Mouse (Mus musculus) adipocyte (in vitro differentiated cells): ENCODE results near the gene Tle2.

Experiments
- DNase-seq: peaks from one replicate; pipeline ENCODE4 v3.0.0-alpha.2; 2016; ENCODE audit warnings: low spot score

Gene Tle2

DNA sequence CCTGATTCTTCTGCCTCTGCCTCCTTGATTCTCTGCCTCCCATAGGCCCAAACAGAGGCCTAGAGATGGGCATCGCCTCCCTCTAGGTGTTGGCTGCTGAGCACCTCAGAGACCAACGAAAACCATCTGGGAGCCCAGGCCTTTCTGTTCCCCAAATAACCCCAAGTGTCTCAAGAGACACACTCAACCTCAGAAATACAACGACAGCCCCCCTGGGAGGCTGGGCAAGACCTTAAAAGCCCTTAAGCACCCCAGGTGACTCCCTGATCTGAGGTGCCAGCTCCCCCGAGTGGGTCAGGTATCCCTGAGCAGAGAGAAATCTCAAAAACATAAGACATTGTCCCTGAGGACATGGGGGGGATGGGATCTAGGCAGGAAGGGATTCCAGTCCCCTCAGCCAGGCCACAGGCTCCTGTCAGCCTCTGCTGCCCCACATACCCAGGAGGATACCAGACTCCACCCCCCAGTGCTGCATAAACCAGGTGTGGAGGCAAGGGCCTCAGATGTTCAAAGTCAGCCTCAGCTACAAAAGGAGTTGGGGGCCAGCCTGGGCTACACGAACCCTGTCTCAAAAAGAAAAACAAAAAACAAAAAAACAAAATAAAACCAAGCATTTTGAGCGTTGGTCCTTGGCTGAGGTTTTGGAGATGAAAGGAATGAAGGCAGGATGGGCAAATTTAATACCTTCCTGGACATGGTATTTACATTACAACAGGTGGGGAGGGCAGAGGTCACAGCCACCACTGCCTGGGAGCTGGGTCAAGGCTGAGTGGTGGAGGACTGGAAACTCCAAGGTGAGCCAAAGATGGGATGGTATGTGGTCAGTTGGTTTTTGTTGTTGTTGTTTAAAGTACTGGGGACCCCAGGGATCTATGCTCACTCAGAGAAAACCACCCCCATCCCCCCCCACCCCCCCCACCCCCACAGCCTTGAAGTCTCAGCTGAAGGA is 20.3 kb upstream of the Tle2 start:
- no peak for DNase-seq

DNA sequence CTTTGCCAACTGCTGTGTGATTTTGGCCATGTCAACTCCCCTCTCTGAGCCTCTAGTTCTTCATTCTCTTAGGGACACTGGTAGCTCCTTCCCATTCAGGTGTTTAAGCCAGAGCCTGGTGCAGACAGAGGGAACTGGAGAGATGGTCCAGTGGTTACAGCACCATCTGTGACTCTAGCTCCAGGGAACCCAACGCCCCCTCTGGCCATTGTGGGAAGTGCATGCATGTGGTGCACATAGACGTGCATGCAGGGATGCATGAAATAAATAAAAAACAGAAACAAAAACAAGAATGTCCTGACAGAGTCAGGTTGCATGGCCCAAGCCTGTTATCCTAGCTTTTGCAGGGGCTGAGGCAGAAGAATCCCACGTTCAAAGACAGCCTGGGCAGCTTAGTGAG is 18.1 kb upstream of the Tle2 start:
- DNase-seq: no peak

DNA sequence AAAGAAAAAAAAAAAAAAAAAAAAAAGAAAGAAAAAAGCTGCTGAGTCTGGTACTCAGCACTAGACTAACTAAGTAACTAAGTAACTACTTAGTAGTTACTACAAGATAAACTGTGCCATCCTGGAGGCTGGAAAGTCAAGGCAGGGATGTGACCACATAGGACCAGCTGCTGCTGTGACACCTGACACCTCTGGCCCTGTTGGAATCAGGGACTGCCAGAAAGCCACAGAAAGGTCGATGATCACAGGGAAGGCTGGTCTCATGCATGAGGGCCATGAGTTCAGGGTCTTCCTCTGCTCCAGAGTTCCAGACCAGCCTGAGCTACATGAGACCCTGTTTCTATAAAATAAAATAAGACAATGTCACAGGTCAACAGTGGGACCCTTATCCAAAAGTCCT is 16.9 kb upstream of the Tle2 start:
- no peak for DNase-seq

DNA sequence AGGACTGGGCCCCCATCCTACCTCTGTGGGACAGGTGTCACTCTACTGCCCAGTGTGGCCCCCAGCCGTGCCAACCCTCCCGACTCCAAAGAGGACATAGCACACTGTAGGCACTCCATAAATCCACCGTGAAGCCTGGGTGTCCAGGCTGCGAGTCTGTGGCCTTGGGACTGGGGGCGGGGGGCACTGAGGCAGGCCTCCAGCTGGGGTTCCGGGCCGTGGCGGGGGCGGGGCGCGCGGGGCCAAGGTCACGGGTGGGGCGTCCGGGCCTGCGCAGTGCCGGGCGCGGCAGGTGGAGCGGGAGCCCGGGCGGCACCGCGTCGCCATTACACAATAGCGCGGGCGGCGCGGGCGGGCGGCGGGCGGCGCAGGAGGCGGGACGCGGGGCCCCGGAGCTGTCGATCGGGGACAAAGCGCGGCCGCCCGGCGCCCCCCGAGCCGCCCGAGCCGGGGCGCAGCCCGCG is 15.2 kb upstream of the Tle2 start, which contains the start of gene Aes:
Aes (plus strand) TSS at position 326 of the 464 bp plus-strand sequence.
- DNase-seq: peak; percentile 36

DNA sequence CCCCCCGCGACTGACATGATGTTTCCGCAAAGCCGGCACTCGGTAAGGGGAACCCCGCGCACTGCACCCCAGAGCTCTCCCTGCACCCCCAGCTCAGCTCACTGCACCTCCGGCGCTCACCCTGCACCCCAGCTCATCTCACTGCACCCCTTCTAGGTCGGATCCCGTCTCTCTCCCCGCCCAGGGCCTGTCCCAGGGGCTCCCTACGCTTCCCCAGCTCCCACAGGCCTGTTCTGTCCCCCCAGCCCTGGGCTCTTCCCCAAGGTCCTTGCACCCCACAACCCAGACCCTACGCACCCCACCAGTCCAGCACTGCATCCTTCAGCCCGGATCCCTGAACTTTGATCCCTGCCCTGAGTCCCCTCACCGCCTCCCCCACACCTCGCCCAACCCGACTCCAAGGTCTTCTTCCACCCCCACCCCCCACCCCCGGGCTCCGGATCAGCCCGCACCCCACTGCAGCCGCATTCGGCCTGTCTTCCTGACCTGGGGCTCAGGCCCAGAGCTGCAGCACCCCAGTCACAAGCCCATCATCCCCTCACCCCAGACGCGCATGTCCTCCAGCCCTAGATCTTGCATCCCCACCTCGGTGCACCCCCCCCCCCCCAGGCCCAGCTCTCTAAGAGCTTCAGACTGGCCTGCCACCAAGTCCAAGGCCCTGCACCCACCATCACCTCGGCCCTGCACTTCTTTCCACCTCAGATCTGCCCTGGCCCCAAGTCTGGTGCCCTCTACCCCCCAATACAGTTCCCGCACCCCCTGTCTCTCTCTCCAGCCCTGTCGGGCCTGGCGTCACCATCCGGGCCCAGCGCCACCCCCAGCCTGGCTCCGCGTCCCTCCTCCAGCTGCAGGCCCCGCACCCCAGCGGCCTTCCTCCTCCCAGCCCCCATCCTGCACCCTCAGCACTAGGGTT is 14.5 kb upstream of the Tle2 start:
- peak; percentile 33 for DNase-seq

DNA sequence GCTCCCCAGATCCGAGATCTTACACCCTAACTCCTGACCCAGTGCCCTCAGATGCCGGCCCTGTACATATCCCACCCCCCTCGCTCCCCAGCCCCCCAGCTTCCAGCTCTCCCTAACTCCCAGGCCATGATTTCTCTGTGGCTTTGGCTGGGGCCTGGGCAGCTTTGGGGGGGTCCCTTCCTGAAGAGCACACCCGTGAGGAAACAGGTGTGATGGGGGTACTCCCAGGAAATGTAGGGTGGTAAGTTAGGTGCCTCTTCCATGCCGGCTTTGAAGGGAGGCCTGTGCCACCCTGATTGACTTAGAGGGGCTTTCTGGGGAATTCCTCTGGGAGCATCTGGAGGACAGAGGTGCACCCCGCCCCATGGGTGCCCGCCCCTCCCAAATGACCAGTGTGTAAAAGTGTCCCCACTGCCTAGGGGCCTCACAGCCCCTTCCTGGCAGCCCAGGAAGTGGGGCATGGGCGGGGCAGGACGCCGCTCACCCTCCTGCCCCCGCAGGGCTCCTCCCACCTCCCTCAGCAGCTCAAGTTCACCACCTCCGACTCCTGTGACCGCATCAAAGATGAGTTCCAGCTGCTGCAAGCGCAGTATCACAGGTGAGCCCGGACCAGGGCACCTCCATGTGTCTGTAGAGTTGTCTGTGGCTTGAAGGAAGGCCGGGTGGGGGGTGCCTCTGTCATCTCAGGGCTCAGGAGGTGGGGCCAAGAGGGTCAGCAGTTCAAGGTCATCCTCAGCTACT is 13.5 kb upstream of the Tle2 start:
- no peak for DNase-seq

DNA sequence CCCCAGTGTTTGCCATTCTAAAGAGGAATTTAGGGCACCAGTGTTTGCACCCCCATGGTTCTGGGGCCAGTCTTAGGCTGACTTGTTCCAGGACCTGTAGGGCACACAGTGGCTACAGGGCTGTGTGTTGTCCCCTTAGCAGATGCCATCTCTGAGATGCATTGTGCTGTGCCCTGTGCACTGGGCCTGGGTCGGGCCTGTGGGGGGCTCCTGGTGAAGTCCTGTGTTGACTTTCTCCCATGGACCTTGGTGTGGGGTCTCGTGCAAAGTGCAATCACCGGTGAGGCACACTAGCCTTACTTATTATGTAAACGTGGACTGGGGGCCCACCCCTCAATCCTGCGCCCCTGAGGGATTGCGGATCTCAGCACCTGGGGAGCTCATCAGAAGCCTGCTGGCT is 11.9 kb upstream of the Tle2 start:
- no peak for DNase-seq

DNA sequence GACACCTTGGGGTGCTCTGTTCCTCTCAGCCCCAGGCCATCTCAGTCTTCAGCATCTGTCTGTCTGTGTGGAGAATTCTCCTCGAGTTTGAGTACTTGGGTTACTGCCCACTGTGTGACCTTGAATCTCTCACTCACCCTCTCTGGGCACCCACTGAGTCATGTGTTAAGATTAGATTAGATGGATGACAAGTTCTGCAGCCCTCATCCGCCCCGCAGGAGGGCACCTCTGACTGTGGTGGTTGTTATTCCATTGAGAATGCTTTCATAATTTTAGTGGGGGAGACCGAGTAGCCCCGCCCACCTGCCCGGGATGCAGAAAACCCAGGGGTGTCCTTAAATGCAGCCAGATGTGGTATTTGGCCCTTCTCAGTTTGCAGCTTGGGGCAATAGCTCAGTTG is 10.9 kb upstream of the Tle2 start:
- DNase-seq: no peak

DNA sequence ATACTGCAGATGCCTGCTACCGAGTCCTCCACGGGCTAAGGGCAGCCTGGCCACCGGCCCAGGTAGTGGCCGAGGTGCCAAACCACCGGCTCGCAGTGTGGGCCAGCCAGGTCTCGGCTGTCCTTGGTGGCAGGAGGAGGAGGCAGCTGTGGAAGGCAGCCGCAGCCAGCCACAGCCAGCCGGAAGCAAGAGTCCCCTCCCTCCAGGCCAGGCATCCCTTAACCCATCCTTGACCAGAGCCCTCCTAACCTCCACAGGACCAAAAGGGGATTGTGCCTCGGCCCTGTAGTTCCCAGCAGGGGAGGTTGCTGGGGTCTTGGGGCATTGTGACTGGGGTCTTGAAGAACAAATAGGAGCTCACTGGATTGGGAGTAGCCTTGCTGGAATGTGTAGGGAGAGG is 10.1 kb upstream of the Tle2 start:
- DNase-seq: no peak

DNA sequence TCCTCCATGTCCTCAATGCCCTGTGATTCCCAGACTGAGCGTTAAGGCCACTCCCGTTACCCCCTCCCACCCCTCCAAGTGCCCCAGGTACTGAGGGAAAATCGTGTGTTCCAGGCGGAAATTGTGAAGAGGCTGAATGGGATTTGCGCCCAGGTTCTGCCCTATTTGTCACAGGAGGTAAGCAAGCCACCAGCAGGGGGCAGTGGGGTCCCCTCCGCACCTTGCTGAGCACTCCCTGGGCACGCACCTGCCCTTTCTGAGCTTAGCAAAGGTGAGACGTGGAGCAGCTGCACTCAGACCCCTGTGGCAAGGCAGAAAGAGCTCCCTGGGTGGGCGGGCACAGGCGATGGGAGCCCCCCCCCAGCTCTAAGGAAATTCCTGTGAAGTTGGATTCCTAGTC is 9.6 kb upstream of the Tle2 start:
- DNase-seq: no peak

DNA sequence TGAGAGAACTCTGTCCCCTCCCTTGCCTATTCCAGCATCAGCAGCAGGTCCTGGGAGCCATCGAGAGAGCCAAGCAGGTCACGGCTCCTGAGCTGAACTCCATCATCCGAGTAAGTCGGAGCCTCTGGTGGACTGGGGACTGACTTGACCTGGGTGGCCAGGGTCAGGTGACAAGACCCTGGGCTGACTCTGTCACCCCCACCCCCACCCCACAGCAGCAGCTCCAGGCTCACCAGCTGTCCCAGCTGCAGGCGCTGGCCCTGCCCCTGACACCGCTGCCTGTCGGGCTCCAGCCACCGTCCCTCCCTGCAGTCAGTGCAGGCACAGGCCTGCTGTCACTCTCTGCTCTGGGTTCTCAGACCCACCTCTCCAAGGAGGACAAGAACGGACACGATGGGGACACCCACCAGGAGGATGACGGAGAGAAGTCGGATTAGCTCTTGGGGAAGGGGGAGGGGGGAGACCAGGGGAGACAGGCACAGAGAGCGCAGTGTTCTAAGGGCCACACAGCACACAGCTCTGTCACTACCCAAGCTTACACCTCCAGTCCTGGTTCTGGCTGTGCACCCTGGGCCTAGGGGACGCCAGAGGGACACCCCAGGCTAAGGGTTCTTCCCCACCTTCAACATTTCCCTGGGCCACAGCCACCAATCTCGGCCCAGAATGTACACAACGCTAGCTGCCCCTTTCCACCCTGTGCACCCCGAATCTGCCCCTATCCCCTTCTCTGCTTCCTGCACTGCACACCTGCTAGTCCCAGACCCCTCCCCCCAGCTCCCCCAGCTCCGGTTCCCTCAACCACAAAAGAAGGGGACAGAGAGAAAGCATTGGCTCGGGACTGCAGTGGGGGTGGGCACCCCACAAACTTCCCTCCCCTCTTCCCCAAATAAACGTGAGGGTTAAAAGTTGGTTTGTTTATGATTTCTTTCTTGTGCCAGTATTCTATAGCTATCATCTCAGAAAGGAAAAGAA is 8.8 kb upstream of the Tle2 start:
- DNase-seq: no peak

DNA sequence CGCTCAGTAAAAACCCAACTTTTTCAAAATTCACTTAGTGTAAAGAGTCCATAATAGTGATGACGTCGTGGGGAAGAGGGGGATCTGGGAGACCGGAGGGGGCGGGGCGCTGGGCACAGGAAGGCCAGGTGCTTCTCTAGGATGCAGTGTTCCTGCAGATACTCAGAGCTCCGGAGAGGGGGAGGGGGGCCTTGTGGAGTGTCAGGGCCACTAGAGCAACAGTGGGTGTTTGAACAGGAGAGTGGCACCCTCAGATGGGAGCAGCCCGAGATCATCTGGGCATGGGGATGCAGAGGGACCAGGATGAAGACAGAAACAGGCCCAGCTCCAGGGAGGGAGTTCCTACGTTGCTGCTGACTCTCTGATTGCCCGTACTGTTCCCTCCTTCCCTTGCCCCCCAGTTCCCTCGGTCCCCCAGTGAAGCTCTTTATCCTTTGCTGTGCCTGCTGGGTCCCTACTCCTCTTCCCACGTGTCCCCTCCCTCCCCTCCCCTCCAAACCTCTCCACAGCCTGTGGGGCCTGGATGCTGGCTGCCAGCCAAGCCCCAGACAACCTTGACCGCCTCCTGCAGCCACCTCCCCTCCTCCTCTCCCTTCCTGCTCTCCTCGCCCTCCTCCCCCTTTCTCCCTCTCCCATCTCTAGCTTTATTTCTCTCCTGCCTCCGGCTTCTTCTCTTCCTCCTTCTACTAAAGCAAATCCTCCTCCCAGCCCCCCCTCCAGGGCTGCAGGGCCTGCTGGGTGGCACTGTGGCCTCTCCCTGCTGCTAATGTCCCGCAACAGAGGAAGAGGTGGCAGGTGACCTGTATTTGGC is 5.8 kb upstream of the Tle2 start:
- no peak for DNase-seq

DNA sequence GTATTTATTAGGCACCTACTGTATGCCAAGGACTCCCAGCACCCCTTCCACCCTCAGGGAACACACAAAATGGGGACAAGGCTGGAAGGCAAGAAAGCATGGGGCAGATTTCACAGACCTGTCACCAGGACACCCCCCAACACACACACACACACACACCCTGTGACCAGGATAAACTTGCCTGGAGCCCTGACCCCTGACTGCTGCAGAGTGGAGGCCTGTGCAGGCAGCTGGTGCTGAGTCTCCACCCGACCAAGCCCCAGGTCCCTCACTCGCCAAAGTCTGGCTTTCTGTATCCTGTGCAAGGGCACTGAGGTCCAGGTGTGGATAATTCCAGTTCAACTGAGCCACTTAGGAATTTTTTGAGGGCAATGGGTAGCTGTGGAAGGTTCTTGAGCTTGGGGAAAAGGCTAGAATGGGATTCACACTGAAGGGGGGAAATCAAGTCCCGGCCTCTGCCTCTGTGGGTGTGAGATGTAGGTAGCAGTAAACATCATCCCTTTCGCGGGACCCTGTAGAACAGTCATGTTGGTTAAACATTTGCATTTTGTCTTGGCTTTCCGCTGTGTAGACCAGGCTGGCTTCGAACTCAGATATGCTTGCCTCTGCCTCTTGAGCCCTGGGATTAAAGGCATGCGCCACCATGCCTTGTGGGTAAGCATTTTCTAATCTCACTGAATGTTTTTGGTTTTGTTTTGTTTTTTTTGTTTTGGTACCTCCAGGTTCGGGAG is 4.7 kb upstream of the Tle2 start:
- no peak for DNase-seq

DNA sequence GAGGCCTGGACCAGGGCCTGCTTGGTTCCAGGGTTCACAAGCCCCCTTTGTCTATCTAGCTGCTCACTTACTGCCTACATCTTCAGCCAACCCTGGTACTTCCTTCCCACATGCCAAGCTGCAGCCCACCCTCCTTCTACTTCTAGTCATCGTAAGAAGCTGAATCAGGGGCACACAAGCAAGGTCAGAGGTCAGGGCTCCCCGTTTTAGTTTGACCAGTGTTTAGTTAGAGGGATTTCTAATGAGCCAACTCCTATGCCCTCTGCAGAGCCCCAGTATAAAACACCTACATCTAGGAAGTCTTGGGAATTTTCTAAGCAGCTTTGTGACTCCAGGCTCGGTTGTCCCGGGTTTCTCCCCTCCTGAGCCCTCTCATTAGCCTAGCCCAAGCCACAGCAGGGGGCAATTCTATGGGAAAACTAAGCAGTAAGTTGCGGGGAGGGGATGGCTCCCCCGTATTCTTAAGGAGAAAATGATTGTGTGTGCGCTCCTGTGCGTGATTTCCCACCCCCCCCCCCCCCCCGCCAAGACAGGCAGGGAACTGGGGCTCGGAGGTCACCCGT is 4.0 kb upstream of the Tle2 start:
- no peak for DNase-seq

DNA sequence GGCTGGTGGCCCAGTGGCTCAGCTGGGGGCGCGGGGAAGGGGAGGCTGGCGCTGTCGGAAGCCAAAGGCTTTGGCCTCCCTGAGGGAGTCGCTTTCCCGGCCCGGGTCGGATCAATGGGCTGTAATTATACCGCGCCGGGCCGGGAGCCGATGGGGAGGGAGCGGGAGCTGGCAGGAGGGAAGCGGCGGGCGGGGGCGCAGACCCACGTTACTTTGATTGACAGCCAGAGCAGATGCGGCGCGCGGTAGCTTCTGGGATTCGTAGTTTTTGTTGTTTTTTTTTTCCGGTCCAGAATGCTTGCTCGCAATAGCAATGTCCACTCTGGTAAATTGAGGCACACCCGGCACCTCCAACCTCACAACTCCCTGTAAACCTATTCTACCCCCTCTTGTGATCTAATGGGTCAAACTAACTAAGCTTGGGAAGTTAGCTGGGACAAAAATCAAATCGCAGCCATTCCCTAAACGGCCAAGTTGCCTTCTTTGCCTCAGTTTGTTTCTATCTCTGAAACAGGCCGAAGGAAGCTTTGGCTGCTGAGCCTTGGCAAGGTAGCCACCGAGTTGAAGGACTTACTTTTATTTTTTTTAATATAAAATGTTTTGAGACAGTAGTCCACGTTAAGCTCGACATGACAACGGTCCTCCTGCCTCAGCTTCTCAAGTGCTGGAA is 3.4 kb upstream of the Tle2 start:
- DNase-seq: peak; percentile 89

DNA sequence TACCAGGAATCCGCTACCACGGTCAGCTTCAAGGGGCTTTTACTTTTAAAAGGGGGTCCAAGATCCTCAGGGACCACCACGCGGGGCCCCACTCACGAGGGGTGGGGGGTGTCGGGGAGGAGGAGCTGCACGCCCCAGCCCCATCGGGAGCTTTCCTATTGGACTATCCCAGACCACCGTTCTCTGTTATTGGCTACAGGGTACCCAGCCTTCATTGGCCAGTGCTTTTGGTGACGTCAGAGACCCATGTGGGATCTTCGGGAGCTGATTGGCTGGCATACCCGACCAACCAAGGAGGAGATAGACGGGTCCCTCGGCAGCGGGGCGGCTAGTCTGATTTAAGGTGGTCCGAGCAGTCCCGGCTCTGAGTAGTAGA is 2.9 kb upstream of the Tle2 start:
- DNase-seq: peak; percentile 94

DNA sequence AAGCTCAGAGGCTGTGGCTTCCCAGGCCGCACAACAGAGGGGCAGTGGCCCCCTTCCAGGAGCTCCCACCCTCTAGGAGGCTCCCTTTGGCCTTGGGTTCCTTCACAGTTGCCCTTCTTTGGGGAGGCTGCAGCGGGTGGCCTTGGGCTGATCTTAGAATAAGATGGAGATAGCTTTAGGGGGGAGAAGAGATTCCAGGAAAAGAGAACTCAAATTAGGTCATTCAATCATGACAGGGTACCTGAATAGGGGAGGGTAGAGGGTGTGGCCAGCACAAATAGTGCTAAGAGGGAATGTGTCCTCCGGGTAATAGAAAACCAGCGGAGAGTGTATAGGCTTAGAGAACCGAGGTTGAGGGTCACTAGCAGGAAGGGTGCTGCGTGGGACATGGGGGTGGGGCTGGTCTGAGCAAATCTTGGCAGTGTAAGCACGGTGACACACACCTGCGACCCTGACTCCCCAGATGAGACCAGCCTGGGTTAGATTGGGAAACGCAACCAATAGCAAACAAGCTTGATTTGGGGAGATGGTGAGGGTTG is 2.2 kb upstream of the Tle2 start:
- no peak for DNase-seq

DNA sequence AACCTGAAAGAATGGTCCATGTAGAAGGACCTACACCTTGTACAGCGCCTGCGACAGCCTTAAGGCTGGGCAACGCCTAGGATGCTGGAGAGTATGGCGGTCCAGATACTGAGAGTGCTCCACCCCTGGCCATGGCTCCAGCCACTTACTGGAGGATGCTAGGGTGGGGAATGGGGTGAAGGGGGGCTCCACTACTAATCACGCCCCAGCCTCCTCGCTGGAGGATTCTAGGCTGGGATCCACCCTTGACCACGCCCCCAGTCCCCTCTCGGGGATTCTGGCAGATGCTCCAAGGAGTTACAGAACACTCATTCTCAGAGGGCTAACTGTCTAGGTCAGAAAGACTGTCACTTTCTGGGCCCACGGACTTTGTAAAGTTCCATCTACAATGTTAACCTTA is 1.4 kb upstream of the Tle2 start:
- no peak for DNase-seq
